Mouse (Mus musculus): ENCODE results near the gene Zfp385c. TPM values are rescaled to one million over a fixed set of nuclear protein-coding genes. Genes with fewer than 3 reads are reported as not detected.

The Zfp385c gene
- total and polyA plus RNA-seq, 2 experiments from 2014 or later = 0.53 to 2.5 TPM

GRCm38 (mm10) chr11:100719893-100720292, 27.6 kb upstream of the Zfp385c start:
- Histone ChIP-seq H3K27me3 (ENCODE audit: insufficient read depth, low read length) (no peaks in the 10 kb centered on the region), H3K27ac (ENCODE audit: low read depth, low read length) (no peak overlapping the region), H3K36me3 (ENCODE audit: insufficient read depth, low read length) (peaks cover 27% of the 10 kb centered on the region), H3K4me2 (ENCODE audit: low read depth, low read length, poor library complexity, severe bottlenecking) (no peak overlapping the region), H3K9ac (replicated peaks; ENCODE audit: low read length, poor library complexity, severe bottlenecking) (no peak overlapping the region), H3K4me3 (ENCODE audit: low read depth, low read length) (no peak overlapping the region), H3K4me1 (ENCODE audit: insufficient read depth, low read length) (no peaks in the 10 kb centered on the region), H3K9me3 (ENCODE audit: low read length) (no peaks in the 10 kb centered on the region)
- no peak for TF ChIP-seq CTCF (IDR thresholded peaks at IDR 0.05)
- 87% methylated on average over 11 of the region's 11 CpGs for WGBS
- DNase-seq (ENCODE audit: low spot score) (no peak), ATAC-seq (ENCODE audit: low FRiP score) (no peak)

- Histone ChIP-seq H3K27ac (ENCODE audit: low read depth, low read length) (no peak overlapping the region), H3K27me3 (ENCODE audit: insufficient read depth, low read length) (no peaks in the 10 kb centered on the region), H3K4me2 (ENCODE audit: low read depth, low read length, poor library complexity, severe bottlenecking) (no peak overlapping the region), H3K36me3 (ENCODE audit: insufficient read depth, low read length) (peaks cover 26% of the 10 kb centered on the region), H3K4me1 (ENCODE audit: insufficient read depth, low read length) (no peaks in the 10 kb centered on the region), H3K9me3 (ENCODE audit: low read length) (no peaks in the 10 kb centered on the region), H3K9ac (replicated peaks; ENCODE audit: low read length, poor library complexity, severe bottlenecking) (no peak overlapping the region), H3K4me3 (ENCODE audit: low read depth, low read length) (no peak overlapping the region)
- 77% methylated on average over 3 of the region's 3 CpGs for WGBS
- DNase-seq (ENCODE audit: low spot score) (no peak), ATAC-seq (ENCODE audit: low FRiP score) (no peak)
- TF ChIP-seq CTCF (IDR thresholded peaks at IDR 0.05) = no peak
Observed at GRCm38 (mm10) chr11:100719312-100719711, 27.1 kb upstream of the Zfp385c start.

GRCm38 (mm10) chr11:100718866-100719265, 26.6 kb upstream of the Zfp385c start:
- Histone ChIP-seq H3K36me3 (ENCODE audit: insufficient read depth, low read length) (peaks cover 26% of the 10 kb centered on the region), H3K4me1 (ENCODE audit: insufficient read depth, low read length) (0 out of 2 replicates have a peak, but pooled peaks cover under 1% of the 10 kb centered on the region), H3K27ac (ENCODE audit: low read depth, low read length) (no peak overlapping the region), H3K9me3 (ENCODE audit: low read length) (no peaks in the 10 kb centered on the region), H3K27me3 (ENCODE audit: insufficient read depth, low read length) (no peaks in the 10 kb centered on the region), H3K4me3 (ENCODE audit: low read depth, low read length) (no peak overlapping the region), H3K9ac (replicated peaks; ENCODE audit: low read length, poor library complexity, severe bottlenecking) (no peak overlapping the region), H3K4me2 (ENCODE audit: low read depth, low read length, poor library complexity, severe bottlenecking) (no peak overlapping the region)
- DNase-seq (ENCODE audit: low spot score) (no peak), ATAC-seq (ENCODE audit: low FRiP score) (no peak)
- 82% methylated on average over 4 of the region's 4 CpGs for WGBS
- no peak for TF ChIP-seq CTCF (IDR thresholded peaks at IDR 0.05)

GRCm38 (mm10) chr11:100718462-100718861, 26.2 kb upstream of the Zfp385c start:
- Histone ChIP-seq H3K4me2 (ENCODE audit: low read depth, low read length, poor library complexity, severe bottlenecking) (no peak overlapping the region), H3K4me3 (ENCODE audit: low read depth, low read length) (no peak overlapping the region), H3K27me3 (ENCODE audit: insufficient read depth, low read length) (no peaks in the 10 kb centered on the region), H3K4me1 (ENCODE audit: insufficient read depth, low read length) (0 out of 2 replicates have a peak, but pooled peaks cover 3% of the 10 kb centered on the region), H3K36me3 (ENCODE audit: insufficient read depth, low read length) (peaks cover 26% of the 10 kb centered on the region), H3K9ac (replicated peaks; ENCODE audit: low read length, poor library complexity, severe bottlenecking) (no peak overlapping the region), H3K9me3 (ENCODE audit: low read length) (no peaks in the 10 kb centered on the region), H3K27ac (ENCODE audit: low read depth, low read length) (no peak overlapping the region)
- TF ChIP-seq CTCF (IDR thresholded peaks at IDR 0.05) = no peak
- 100% methylated on average over 7 of the region's 7 CpGs for WGBS
- ATAC-seq (ENCODE audit: low FRiP score) (no peak), DNase-seq (ENCODE audit: low spot score) (no peak)

GRCm38 (mm10) chr11:100716649-100717048, 24.4 kb upstream of the Zfp385c start:
- no peak overlapping the region for H3K4me3 ChIP-seq (ENCODE audit: low read depth, low read length)
- 0 out of 2 replicates have a peak, but pooled peaks cover 3% of the 10 kb centered on the region for H3K4me1 ChIP-seq (ENCODE audit: insufficient read depth, low read length)
- no peak for TF ChIP-seq CTCF (IDR thresholded peaks at IDR 0.05)
- ATAC-seq (ENCODE audit: low FRiP score) (no peak), DNase-seq (ENCODE audit: low spot score) (no peak)
- H3K9me3 ChIP-seq (ENCODE audit: low read length) = no peaks in the 10 kb centered on the region
- WGBS = 92% methylated on average over 3 of the region's 3 CpGs
- no peak overlapping the region for H3K27ac ChIP-seq (ENCODE audit: low read depth, low read length)
- H3K9ac ChIP-seq (replicated peaks; ENCODE audit: low read length, poor library complexity, severe bottlenecking) = no peak overlapping the region
- no peaks in the 10 kb centered on the region for H3K27me3 ChIP-seq (ENCODE audit: insufficient read depth, low read length)
- peaks cover 26% of the 10 kb centered on the region for H3K36me3 ChIP-seq (ENCODE audit: insufficient read depth, low read length)
- H3K4me2 ChIP-seq (ENCODE audit: low read depth, low read length, poor library complexity, severe bottlenecking) = no peak overlapping the region

- Histone ChIP-seq H3K4me1 (ENCODE audit: insufficient read depth, low read length) (peaks cover 8% of the 10 kb centered on the region; the same call in 1 of the 2 replicates), H3K27ac (ENCODE audit: low read depth, low read length) (no peak overlapping the region), H3K27me3 (ENCODE audit: insufficient read depth, low read length) (no peaks in the 10 kb centered on the region), H3K36me3 (ENCODE audit: insufficient read depth, low read length) (peaks cover 29% of the 10 kb centered on the region), H3K9me3 (ENCODE audit: low read length) (no peaks in the 10 kb centered on the region), H3K4me3 (ENCODE audit: low read depth, low read length) (no peak overlapping the region), H3K4me2 (ENCODE audit: low read depth, low read length, poor library complexity, severe bottlenecking) (no peak overlapping the region), H3K9ac (replicated peaks; ENCODE audit: low read length, poor library complexity, severe bottlenecking) (no peak overlapping the region)
- DNase-seq (ENCODE audit: low spot score) (no peak), ATAC-seq (ENCODE audit: low FRiP score) (no peak)
- TF ChIP-seq CTCF (IDR thresholded peaks at IDR 0.05) = no peak
- WGBS = 65% methylated on average over 6 of the region's 6 CpGs
Observed at GRCm38 (mm10) chr11:100714948-100715347, 22.7 kb upstream of the Zfp385c start.

Data from midbrain, postnatal 0 days (tissue).